10 mouse cellular contexts compared by ENCODE assay signal in the genomic region with DNA sequence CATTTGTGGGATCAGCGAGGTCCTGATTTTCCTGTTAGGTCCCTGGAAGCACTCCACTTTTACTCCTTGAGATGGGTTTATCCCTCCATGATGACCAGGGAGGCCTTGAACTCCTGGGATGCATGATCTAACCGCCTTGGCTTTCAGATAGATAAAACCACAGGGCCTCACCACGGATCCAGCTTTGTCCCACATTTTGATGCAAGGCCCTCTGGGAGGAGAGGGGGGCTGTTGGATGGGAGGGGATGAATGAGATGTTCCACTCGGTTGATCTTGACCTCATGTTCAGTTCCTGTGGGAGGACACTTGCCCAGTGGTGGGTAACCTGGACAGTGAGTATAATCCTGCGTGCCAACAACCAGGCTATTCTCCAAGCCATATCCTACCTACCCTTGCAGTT. TPM values are rescaled to one million over a fixed set of nuclear protein-coding genes. Genes with fewer than 3 reads are reported as not detected.
DNase-seq lines count a peak whose midpoint lies in the region; ATAC-seq and TF ChIP-seq lines count a peak whose summit lies in the region.
"Had no signal": no experiment of that assay in that cellular context is flagged by ENCODE, and none has a peak within 500 bp of the region (broad histone marks: within the 10 kb centered on the region; RNA-seq: fewer than 3 reads in every experiment).

No protein-coding gene starts in this region.

- TF ChIP-seq EP300 in heart, adult 2 months (IDR thresholded peaks at IDR 0.05; ENCODE audit: insufficient read depth, low read depth, low read length), result no peak

- no peak overlapping the region for H3K9ac ChIP-seq in heart, embryonic 12.5 days
- H3K9ac ChIP-seq in heart, adult 2 months (ENCODE audit: low read depth, low read length), result no peak overlapping the region
- no peak overlapping the region for H3K9ac ChIP-seq in lung, embryonic 16.5 days (ENCODE audit: low read length)
- no peak overlapping the region for H3K9ac ChIP-seq in hindbrain, embryonic 13.5 days
- no peak overlapping the region for H3K9ac ChIP-seq in neural tube, embryonic 13.5 days

- ATAC-seq in heart, embryonic 12.5 days (ENCODE audit: insufficient number of reproducible peaks, low FRiP score), result no peak
- no peak for ATAC-seq in lung, embryonic 16.5 days (ENCODE audit: low read depth)
- no peak for ATAC-seq in hindbrain, embryonic 13.5 days (ENCODE audit: low FRiP score)
- no peak for ATAC-seq in neural tube, embryonic 13.5 days (ENCODE audit: low read depth)
- no peak for ATAC-seq in granulocyte monocyte progenitor cell, adult 5-6 weeks (replicated peaks; ENCODE audit: poor library complexity, severe bottlenecking)

- peaks cover 42% of the 10 kb centered on the region for H3K36me3 ChIP-seq in heart, embryonic 12.5 days
- H3K36me3 ChIP-seq in heart, adult 2 months (ENCODE audit: control insufficient read depth, insufficient read depth, low read length), result no peaks in the 10 kb centered on the region
- peaks cover 28% of the 10 kb centered on the region for H3K36me3 ChIP-seq in lung, embryonic 16.5 days (ENCODE audit: control insufficient read depth, insufficient read depth, low read length)
- H3K36me3 ChIP-seq in hindbrain, embryonic 13.5 days, result peaks cover 45% of the 10 kb centered on the region
- peaks cover 47% of the 10 kb centered on the region for H3K36me3 ChIP-seq in neural tube, embryonic 13.5 days

- H3K4me3 ChIP-seq in heart, embryonic 12.5 days, result peak overlapping the region; percentile 78; the same call in 1 of the 2 replicates
- no peak overlapping the region for H3K4me3 ChIP-seq in heart, adult 2 months
- H3K4me3 ChIP-seq in lung, embryonic 16.5 days (ENCODE audit: low read length), result no peak overlapping the region
- no peak overlapping the region for H3K4me3 ChIP-seq in hindbrain, embryonic 13.5 days
- peak overlapping the region; percentile 76; the same call in 1 of the 2 replicates for H3K4me3 ChIP-seq in neural tube, embryonic 13.5 days

- peaks cover 20% of the 10 kb centered on the region for H3K4me1 ChIP-seq in heart, embryonic 12.5 days (replicated peaks)
- H3K4me1 ChIP-seq in heart, adult 2 months (ENCODE audit: control insufficient read depth, insufficient read depth, low read length), result peaks cover 8% of the 10 kb centered on the region
- peaks cover 11% of the 10 kb centered on the region; the same call in 1 of the 2 replicates for H3K4me1 ChIP-seq in lung, embryonic 16.5 days (replicated peaks; ENCODE audit: control insufficient read depth, insufficient read depth, low read length)
- H3K4me1 ChIP-seq in hindbrain, embryonic 13.5 days (replicated peaks), result peaks cover 33% of the 10 kb centered on the region
- H3K4me1 ChIP-seq in neural tube, embryonic 13.5 days (replicated peaks), result peaks cover 23% of the 10 kb centered on the region

- peak overlapping the region; percentile 82 for H3K4me2 ChIP-seq in heart, embryonic 12.5 days
- peak overlapping the region; percentile 29 for H3K4me2 ChIP-seq in lung, embryonic 16.5 days (ENCODE audit: low read depth, low read length)
- H3K4me2 ChIP-seq in hindbrain, embryonic 13.5 days, result peak overlapping the region; percentile 74
- peak overlapping the region; percentile 89 for H3K4me2 ChIP-seq in neural tube, embryonic 13.5 days

- intact Hi-C loops in heart, adult 2 months (cut with DNase I), result no loop called here

- no peaks in the 10 kb centered on the region for H3K27me3 ChIP-seq in heart, embryonic 12.5 days (replicated peaks)
- H3K27me3 ChIP-seq in heart, adult 2 months (ENCODE audit: control insufficient read depth, insufficient read depth, low read length), result no peaks in the 10 kb centered on the region
- no peaks in the 10 kb centered on the region for H3K27me3 ChIP-seq in lung, embryonic 16.5 days (ENCODE audit: control insufficient read depth, insufficient read depth, low read depth, low read length)
- H3K27me3 ChIP-seq in hindbrain, embryonic 13.5 days, result no peaks in the 10 kb centered on the region
- no peaks in the 10 kb centered on the region for H3K27me3 ChIP-seq in neural tube, embryonic 13.5 days

- TF ChIP-seq CTCF in heart, adult 2 months (IDR thresholded peaks at IDR 0.05), result no peak

- no peak for DNase-seq in heart, adult 2 months
- DNase-seq in lung, postnatal 14 days, result no peak
- no peak for DNase-seq in frontal cortex, postnatal 14 days (ENCODE audit: low spot score in 2 of 2)

- H3K79me2 ChIP-seq in heart, adult 2 months (replicated peaks; ENCODE audit: control insufficient read depth, insufficient read depth, low read length), result no peaks in the 10 kb centered on the region

- no peak for TF ChIP-seq POLR2A in heart, adult 2 months (IDR thresholded peaks at IDR 0.05; ENCODE audit: insufficient read depth, low read depth, low read length)

- H3K27ac ChIP-seq in heart, embryonic 12.5 days (ENCODE audit: poor library complexity, severe bottlenecking), result no peak overlapping the region
- H3K27ac ChIP-seq in heart, adult 2 months, result no peak overlapping the region
- H3K27ac ChIP-seq in lung, embryonic 16.5 days (ENCODE audit: low read length), result no peak overlapping the region
- H3K27ac ChIP-seq in hindbrain, embryonic 13.5 days, result no peak overlapping the region
- H3K27ac ChIP-seq in neural tube, embryonic 13.5 days (replicated peaks), result no peak overlapping the region

- H3K9me3 ChIP-seq in heart, embryonic 12.5 days (replicated peaks), result no peaks in the 10 kb centered on the region
- peaks cover 3% of the 10 kb centered on the region; the same call in 1 of the 2 replicates for H3K9me3 ChIP-seq in lung, embryonic 16.5 days (ENCODE audit: control insufficient read depth, low read length)
- no peaks in the 10 kb centered on the region for H3K9me3 ChIP-seq in hindbrain, embryonic 13.5 days
- no peaks in the 10 kb centered on the region for H3K9me3 ChIP-seq in neural tube, embryonic 13.5 days

- WGBS in heart, embryonic 12.5 days, result 77% methylated on average over 5 of the region's 5 CpGs
- WGBS in heart, adult 2 months, result 64% methylated on average over 5 of the region's 5 CpGs
- 74% methylated on average over 5 of the region's 5 CpGs for WGBS in lung, embryonic 16.5 days
- 74% methylated on average over 5 of the region's 5 CpGs for WGBS in hindbrain, embryonic 13.5 days
- WGBS in neural tube, embryonic 13.5 days, result 80% methylated on average over 5 of the region's 5 CpGs

RNA-seq across cellular contexts. Expression of gene Homer3, which starts 1.8 kb away (rescaled TPM):
- 46.0 and 48.4 TPM in 2 replicates for polyA plus RNA-seq in heart, embryonic 12.5 days (2016; fragmentation: Nextera tagmentation; extraction: Ambion mirVana)
- total RNA-seq in heart, adult 2 months (2021), result 1 to 10 TPM; 7.2 to 8.3 TPM
- polyA plus RNA-seq in heart, adult 2 months (2012; rRNA removed), result 13.6 and 14.9 TPM in 2 replicates
- polyA plus RNA-seq in lung, embryonic 16.5 days (2015; fragmentation: Nextera tagmentation; extraction: Ambion mirVana), result 60.0 and 66.8 TPM in 2 replicates
- polyA plus RNA-seq in hindbrain, embryonic 13.5 days (2015; fragmentation: Nextera tagmentation; extraction: Ambion mirVana), result 47.0 TPM in 2 replicates
- polyA plus RNA-seq in neural tube, embryonic 13.5 days (2015; fragmentation: Nextera tagmentation; extraction: Ambion mirVana), result 49.6 and 52.1 TPM in 2 replicates
- 5.4 and 12.3 TPM in 2 replicates for total RNA-seq in granulocyte monocyte progenitor cell, adult 5-6 weeks (2014; fragmentation: Nextera tagmentation)
- total RNA-seq in granulocyte monocyte progenitor cell, adult 5-6 weeks (2017), result 6.5 and 12.3 TPM in 2 replicates

RNA-seq across cellular contexts. Expression of gene Ddx49, which starts 17.9 kb away (rescaled TPM):
- 32.8 and 34.3 TPM in 2 replicates for polyA plus RNA-seq in heart, embryonic 12.5 days (2016; fragmentation: Nextera tagmentation; extraction: Ambion mirVana)
- 10 to 100 TPM; 21.6 to 26.4 TPM for total RNA-seq in heart, adult 2 months (2021)
- polyA plus RNA-seq in heart, adult 2 months (2012; rRNA removed), result 24.3 and 27.1 TPM in 2 replicates
- 39.6 and 44.8 TPM in 2 replicates for polyA plus RNA-seq in lung, embryonic 16.5 days (2015; fragmentation: Nextera tagmentation; extraction: Ambion mirVana)
- 45.8 and 50.9 TPM in 2 replicates for polyA plus RNA-seq in hindbrain, embryonic 13.5 days (2015; fragmentation: Nextera tagmentation; extraction: Ambion mirVana)
- polyA plus RNA-seq in neural tube, embryonic 13.5 days (2015; fragmentation: Nextera tagmentation; extraction: Ambion mirVana), result 41.9 and 51.9 TPM in 2 replicates
- 45.9 and 66.8 TPM in 2 replicates for total RNA-seq in granulocyte monocyte progenitor cell, adult 5-6 weeks (2014; fragmentation: Nextera tagmentation)
- total RNA-seq in granulocyte monocyte progenitor cell, adult 5-6 weeks (2017), result 139 and 177 TPM in 2 replicates

RNA-seq across cellular contexts. Expression of gene Cope, which starts 17.9 kb away (rescaled TPM):
- 251 and 272 TPM in 2 replicates for polyA plus RNA-seq in heart, embryonic 12.5 days (2016; fragmentation: Nextera tagmentation; extraction: Ambion mirVana)
- 100 to 1,000 TPM; 147 to 155 TPM for total RNA-seq in heart, adult 2 months (2021)
- 193 and 209 TPM in 2 replicates for polyA plus RNA-seq in heart, adult 2 months (2012; rRNA removed)
- 325 and 349 TPM in 2 replicates for polyA plus RNA-seq in lung, embryonic 16.5 days (2015; fragmentation: Nextera tagmentation; extraction: Ambion mirVana)
- 275 and 288 TPM in 2 replicates for polyA plus RNA-seq in hindbrain, embryonic 13.5 days (2015; fragmentation: Nextera tagmentation; extraction: Ambion mirVana)
- 271 and 278 TPM in 2 replicates for polyA plus RNA-seq in neural tube, embryonic 13.5 days (2015; fragmentation: Nextera tagmentation; extraction: Ambion mirVana)
- total RNA-seq in granulocyte monocyte progenitor cell, adult 5-6 weeks (2014; fragmentation: Nextera tagmentation), result 209 and 240 TPM in 2 replicates
- 132 and 155 TPM in 2 replicates for total RNA-seq in granulocyte monocyte progenitor cell, adult 5-6 weeks (2017)

RNA-seq across cellular contexts. Expression of gene Cers1, which starts 31.2 kb away (rescaled TPM):
- 2.1 and 2.5 TPM in 2 replicates for polyA plus RNA-seq in heart, embryonic 12.5 days (2016; fragmentation: Nextera tagmentation; extraction: Ambion mirVana)
- under 1 TPM; 0.34 to 0.64 TPM for total RNA-seq in heart, adult 2 months (2021)
- polyA plus RNA-seq in heart, adult 2 months (2012; rRNA removed), result 0.97 and 1.2 TPM in 2 replicates
- polyA plus RNA-seq in lung, embryonic 16.5 days (2015; fragmentation: Nextera tagmentation; extraction: Ambion mirVana), result 2.4 and 3.0 TPM in 2 replicates
- 24.5 and 25.1 TPM in 2 replicates for polyA plus RNA-seq in hindbrain, embryonic 13.5 days (2015; fragmentation: Nextera tagmentation; extraction: Ambion mirVana)
- 23.3 and 26.2 TPM in 2 replicates for polyA plus RNA-seq in neural tube, embryonic 13.5 days (2015; fragmentation: Nextera tagmentation; extraction: Ambion mirVana)
- total RNA-seq in granulocyte monocyte progenitor cell, adult 5-6 weeks (2014; fragmentation: Nextera tagmentation), result not detected in 2 replicates
- not detected in 2 replicates for total RNA-seq in granulocyte monocyte progenitor cell, adult 5-6 weeks (2017)
- total RNA-seq: hematopoietic stem cell, adult 5-6 weeks; liver, adult 2 months had no signal

RNA-seq across cellular contexts. Expression of gene Gdf1, which starts 45.2 kb away (rescaled TPM):
- polyA plus RNA-seq in heart, embryonic 12.5 days (2016; fragmentation: Nextera tagmentation; extraction: Ambion mirVana), result 2.1 TPM in 2 replicates
- not detected for total RNA-seq in heart, adult 2 months (2021)
- polyA plus RNA-seq in heart, adult 2 months (2012; rRNA removed), result 0.14 TPM in 1 of 2 replicates, not detected in the other
- polyA plus RNA-seq in lung, embryonic 16.5 days (2015; fragmentation: Nextera tagmentation; extraction: Ambion mirVana), result 0.40 and 1.4 TPM in 2 replicates
- 1.2 and 2.6 TPM in 2 replicates for polyA plus RNA-seq in hindbrain, embryonic 13.5 days (2015; fragmentation: Nextera tagmentation; extraction: Ambion mirVana)
- polyA plus RNA-seq in neural tube, embryonic 13.5 days (2015; fragmentation: Nextera tagmentation; extraction: Ambion mirVana), result 2.4 and 3.3 TPM in 2 replicates
- total RNA-seq in granulocyte monocyte progenitor cell, adult 5-6 weeks (2014; fragmentation: Nextera tagmentation), result not detected in 2 replicates
- not detected in 2 replicates for total RNA-seq in granulocyte monocyte progenitor cell, adult 5-6 weeks (2017)
- total RNA-seq: hematopoietic stem cell, adult 5-6 weeks; liver, adult 2 months had no signal
- polyA plus RNA-seq: liver, adult 2 months had no signal

Comparison
In these comparisons a context has a peak if more than half of its experiments do, and no peak if none do; other contexts are left out.
1. H3K4me3 ChIP-seq: peak in heart, embryonic 12.5 days (single experiment) and neural tube, embryonic 13.5 days (single experiment); none in heart, adult 2 months (single experiment), lung, embryonic 16.5 days (single experiment) and hindbrain, embryonic 13.5 days (single experiment).
2. H3K4me2 ChIP-seq: peak in every context shown above with its lines; median percentile 89 in neural tube, embryonic 13.5 days; 82 in heart, embryonic 12.5 days; 74 in hindbrain, embryonic 13.5 days; 29 in lung, embryonic 16.5 days.